Mouse (Mus musculus): ENCODE results near the gene Slc2a13.

DNA sequence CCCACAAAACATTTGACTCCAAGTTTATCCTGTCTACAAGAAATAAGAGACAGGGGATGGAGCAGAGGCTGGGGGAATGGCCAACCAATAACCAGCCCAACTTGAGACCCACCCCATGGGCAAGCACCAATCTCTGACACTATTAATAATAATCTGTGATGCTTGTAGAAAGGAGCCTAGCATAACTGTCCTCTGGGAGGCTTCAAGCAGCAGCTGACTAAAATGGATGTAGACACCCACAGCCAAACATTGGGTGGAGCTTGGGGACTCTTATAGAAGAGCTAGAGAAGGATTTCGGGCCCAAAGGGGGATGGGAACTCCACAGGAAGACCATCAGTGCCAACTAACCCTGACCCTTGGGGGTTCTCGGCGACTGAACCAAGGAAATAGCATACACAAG lies 289.6 kb downstream of the Slc2a13 start:
- no peak for TF ChIP-seq CTCF (IDR thresholded peaks at IDR 0.05; ENCODE audit: low read depth, low read length)
- TF ChIP-seq POLR2A (IDR thresholded peaks at IDR 0.05; ENCODE audit: borderline replicate concordance, low read depth, low read length): no peak
